Mouse (Mus musculus) megakaryocyte, embryonic 14.5 days (primary cell): ENCODE results near the gene Atp5l. TPM values are rescaled to one million over a fixed set of nuclear protein-coding genes. Genes with fewer than 3 reads are reported as not detected.

Experiments used
- H3K27me3 ChIP-seq: replicated peaks from 2 replicates; pipeline ENCODE3; 2012; ENCODE audit warnings: inconsistent platforms
- H3K36me3 ChIP-seq: replicated peaks from 2 replicates; pipeline ENCODE3; 2012; ENCODE audit warnings: low read length, inconsistent platforms, mixed read lengths
- H3K4me1 ChIP-seq: 2 replicates; pipeline ENCODE4 v1.6.1; 2012; ENCODE audit warnings: inconsistent platforms
- H3K4me3 ChIP-seq: replicated peaks from 2 replicates; pipeline ENCODE3; 2012; ENCODE audit warnings: moderate library complexity, mild to moderate bottlenecking, inconsistent platforms
- H3K9me3 ChIP-seq: 2 replicates; pipeline ENCODE4 v1.6.1; 2012; ENCODE audit warnings: inconsistent platforms
- FLI1 ChIP-seq: IDR thresholded peaks from 2 replicates; pipeline ENCODE4 v1.6.1; 2012; ENCODE audit warnings: low read length, inconsistent platforms, mixed read lengths
- GATA1 ChIP-seq: IDR thresholded peaks from 3 replicates; pipeline ENCODE4 v1.6.1; 2012; ENCODE audit warnings: mixed read lengths, low read length, inconsistent platforms, borderline replicate concordance
- polyA plus RNA-seq: library from polyadenylated mRNA; stranded (reverse); fragments of >175 nt; gene quantifications from 2 replicates; pipeline ENCODE4 v1.2.3, GENCODE M21; 2012; ENCODE audit warnings: low replicate concordance; ENCODE audit not compliant: insufficient read depth

The Atp5l gene
- polyA plus RNA-seq, 1 experiment, result 26.7 TPM

GRCm38 (mm10) chr9:44866501-44867240 lies 53.9 kb downstream of the Atp5l start:
- TF ChIP-seq GATA1 (no peak), FLI1 (no peak)
- Histone ChIP-seq H3K9me3 (peaks cover 13% of the 10 kb centered on the region), H3K27me3 (no peaks in the 10 kb centered on the region), H3K36me3 (peaks cover 84% of the 10 kb centered on the region), H3K4me1 (peaks cover 88% of the 10 kb centered on the region), H3K4me3 (no peak overlapping the region)

Other genes with a start within 250 kb of the Atp5l start
- gene Treh, start 247.5 kb downstream of the Atp5l start, polyA plus RNA-seq, result not detected in 2 replicates
- gene Phldb1, start 185.5 kb downstream of the Atp5l start, polyA plus RNA-seq, result 10.5 and 16.0 TPM in 2 replicates
- 1.8 and 5.9 TPM in 2 replicates for gene Arcn1, start 152.9 kb downstream of the Atp5l start, polyA plus RNA-seq
- gene Ift46, start 152.8 kb downstream of the Atp5l start, polyA plus RNA-seq, result 3.7 TPM in 1 of 2 replicates, not detected in the other
- not detected in 2 replicates for gene Tmem25, start 121.4 kb downstream of the Atp5l start, polyA plus RNA-seq
- 0.56 TPM in 1 of 2 replicates, not detected in the other for gene Ttc36, start 117.7 kb downstream of the Atp5l start, polyA plus RNA-seq
- gene Kmt2a, start 39.4 kb downstream of the Atp5l start, polyA plus RNA-seq, result 3.1 and 5.9 TPM in 2 replicates
- 0.76 and 2.0 TPM in 2 replicates for gene Ube4a, start 44.9 kb upstream of the Atp5l start, polyA plus RNA-seq
- not detected in 2 replicates for gene Cd3g, start 59.7 kb upstream of the Atp5l start, polyA plus RNA-seq
- not detected in 2 replicates for gene Cd3d, start 61.0 kb upstream of the Atp5l start, polyA plus RNA-seq
- gene Cd3e, start 88.9 kb upstream of the Atp5l start, polyA plus RNA-seq, result not detected in 2 replicates
- gene Mpzl2, start 119.1 kb upstream of the Atp5l start, polyA plus RNA-seq, result not detected in 2 replicates
- not detected in 2 replicates for gene Mpzl3, start 134.4 kb upstream of the Atp5l start, polyA plus RNA-seq
- 0.40 TPM in 1 of 2 replicates, not detected in the other for gene Jaml, start 158.4 kb upstream of the Atp5l start, polyA plus RNA-seq
- 0.09 TPM in 1 of 2 replicates, not detected in the other for gene Scn2b, start 197.0 kb upstream of the Atp5l start, polyA plus RNA-seq
- not detected in 2 replicates for gene Scn4b, start 217.7 kb upstream of the Atp5l start, polyA plus RNA-seq